Mouse (Mus musculus) inflammation-experienced regulatory T-cells, adult 6 months (primary cell): ENCODE measurements at regions not wholly inside any gene's neighbourhood (a gene's known extent, or its start where the extent isn't known, plus 50 kb on each side); places are given as distances from the start of the nearest gene placed in this dataset.
A peak's percentile ranks its signal among the peaks of the same experiment; 100 is the strongest.

Experiments
- ATAC-seq: one replicate; pipeline ENCODE4 v1.8.0; 2017

DNA sequence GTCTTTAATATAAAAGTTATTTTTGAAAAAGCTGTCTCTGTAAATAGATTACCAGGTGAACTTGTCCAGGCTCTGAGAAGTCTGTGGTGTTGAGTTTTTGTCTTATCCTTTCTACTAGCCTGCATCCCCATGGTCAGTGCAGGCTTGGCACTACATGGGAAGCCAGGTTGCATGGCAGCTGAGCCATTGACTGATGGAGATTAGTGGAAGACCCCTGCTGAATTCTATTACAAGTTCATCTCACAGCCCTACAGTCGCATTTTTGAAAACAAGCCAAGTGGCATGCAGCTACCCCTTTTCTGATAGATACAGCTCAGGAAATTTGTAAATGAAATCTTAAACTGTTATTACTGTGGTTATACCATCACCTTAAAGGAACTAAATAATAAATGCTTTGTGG lies 101.2 kb upstream of the Fam184a start:
- ATAC-seq = no peak

DNA sequence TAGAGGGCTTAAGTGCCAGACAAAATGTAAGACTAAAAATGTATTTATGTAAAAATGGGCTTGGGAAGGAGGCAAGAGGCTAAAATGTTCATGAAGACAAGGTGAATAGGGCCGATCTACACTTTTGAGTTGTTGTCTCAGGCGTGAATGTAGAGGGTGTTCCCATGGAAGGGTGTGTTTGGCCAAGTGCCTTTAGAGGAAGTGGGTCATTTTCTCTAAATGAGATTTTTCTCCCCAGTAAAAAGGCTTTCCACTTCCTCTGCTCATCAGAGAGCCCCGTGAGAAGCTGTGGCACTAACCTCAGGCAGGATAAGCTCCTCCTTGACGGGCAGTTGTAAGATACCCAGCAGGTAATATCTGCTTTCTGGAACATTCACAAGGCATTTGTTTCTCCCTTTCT lies 99.6 kb upstream of the Fam184a start:
- ATAC-seq = no peak

DNA sequence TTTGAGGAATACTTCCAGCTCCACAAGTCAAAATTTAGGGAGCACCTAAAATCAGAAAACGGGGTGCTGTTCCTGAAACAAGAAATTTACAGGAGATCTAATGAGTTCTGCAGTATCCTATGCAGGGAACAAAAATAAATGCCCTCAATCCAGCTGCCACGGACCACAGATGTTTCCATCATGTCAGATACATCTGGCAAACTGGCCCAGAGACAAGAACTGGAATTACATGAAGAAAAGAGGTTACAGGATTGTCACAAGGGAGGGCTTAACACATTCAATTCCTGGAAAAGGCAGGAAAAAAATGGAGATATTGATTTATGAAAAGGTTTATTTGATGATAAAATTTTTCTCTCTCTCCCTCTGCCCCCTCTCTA lies 62.3 kb upstream of the Fam184a start:
- no peak for ATAC-seq

DNA sequence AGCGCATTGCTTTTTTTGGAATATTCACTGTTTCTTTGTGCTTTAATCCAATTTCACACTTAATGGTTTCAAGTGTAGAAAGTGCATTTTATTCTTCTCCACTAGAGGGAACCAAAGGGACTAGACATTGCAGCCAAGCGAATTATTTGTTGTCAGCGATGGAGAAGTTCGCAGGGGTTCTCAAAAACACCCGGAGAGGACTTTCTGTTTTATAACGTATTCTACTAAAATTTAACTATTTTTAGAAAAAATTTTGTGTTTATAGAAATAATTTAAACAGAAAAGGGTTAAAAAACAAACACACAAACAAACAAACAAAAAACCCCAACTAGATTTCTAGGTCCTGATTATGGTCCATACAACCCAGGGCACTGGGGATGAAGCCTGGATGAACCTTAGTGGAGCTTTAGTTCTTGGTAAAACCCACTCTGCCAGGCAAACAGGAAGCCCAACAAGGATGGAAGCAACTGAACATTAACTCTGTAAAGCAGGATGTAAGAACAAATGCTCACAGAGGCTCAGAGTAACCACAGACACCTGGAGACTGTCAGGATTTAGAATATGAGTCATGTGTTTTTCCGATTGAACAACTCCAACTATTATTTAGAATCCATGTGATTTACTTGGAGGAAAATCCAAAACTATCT lies 61.8 kb upstream of the Fam184a start:
- peak; percentile 69 for ATAC-seq

DNA sequence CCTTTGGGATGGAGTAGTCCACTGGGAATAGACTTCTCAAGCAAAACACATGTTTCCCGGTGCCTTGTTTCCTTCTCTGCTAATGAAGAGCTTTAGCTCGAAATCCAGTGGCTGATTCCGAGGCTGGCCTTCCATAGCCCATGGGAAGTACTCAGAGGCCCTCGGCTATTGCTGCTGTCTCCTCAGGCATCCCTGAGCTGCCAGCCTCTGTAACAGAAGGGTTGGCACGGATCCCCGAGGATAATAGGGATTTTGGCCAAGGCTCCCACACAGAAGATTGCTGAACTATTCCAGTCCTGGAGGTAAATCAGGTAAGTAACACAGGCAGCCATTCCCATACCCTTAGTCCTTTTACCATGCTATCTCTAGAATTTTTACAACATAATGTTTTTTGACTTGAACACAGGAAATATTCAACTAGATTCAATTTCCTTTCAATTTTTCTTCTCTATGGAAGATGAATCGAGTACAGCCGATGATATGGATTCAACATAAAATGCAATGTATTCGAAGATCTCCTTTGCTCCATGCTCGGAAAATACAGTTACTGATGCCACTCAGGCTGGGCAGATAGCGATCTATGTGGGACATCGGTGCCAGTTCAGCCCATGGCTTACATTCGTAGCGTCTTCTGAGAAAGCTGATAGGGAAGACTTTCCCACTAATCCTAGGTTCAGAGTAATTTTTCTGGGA lies 61.1 kb upstream of the Fam184a start:
- no peak for ATAC-seq

DNA sequence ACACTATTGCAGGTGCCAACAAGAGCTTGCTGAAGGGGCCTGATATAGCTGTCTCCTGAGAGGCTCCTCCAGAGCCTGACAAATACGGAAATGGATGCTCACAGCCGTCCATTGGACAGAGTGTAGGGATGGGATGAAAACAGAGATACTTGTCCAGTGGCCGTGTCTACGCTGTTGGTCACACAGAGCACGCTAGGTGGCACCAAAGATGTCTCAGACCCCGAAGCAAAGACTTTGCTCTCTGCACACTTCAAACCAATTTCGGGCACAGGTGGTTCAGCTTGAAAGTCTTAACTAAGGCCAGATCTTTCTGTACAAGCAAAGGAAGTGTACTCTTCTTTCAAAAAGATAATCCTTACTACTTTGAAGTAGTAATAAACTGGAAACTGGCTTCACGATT lies 55.8 kb upstream of the Fam184a start:
- no peak for ATAC-seq

DNA sequence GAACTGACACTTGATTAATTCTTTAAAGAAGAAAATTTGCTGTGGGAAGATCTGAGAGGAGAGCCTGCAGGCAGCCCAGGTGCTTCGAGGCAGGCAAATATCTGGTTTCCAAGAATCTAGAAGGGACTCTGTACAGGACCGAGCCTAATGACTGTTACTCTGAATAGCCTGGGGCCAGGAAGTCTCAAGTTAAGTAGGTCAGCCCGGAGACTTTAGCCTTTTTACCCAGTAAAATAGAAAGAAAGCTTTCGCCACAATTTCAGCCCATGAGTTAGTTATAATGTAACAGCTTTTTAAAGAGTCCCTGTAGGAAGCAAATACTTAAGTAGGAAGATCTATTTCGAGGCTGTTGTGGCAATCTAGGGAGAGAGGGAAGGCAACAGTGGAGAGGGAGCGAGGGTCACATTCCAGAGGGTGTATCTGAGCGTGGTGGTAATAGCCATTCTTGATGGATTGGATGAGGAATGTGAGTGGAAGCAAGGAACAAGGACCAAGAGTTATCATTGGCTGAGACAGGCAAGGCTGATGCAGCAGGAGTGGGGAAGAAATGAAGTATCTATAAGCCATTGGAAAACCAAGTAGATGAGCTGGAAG lies 50.2 kb upstream of the Fam184a start:
- no peak for ATAC-seq
